Mouse (Mus musculus): Measurements from ENCODE around the gene Dgcr2.

DNA sequence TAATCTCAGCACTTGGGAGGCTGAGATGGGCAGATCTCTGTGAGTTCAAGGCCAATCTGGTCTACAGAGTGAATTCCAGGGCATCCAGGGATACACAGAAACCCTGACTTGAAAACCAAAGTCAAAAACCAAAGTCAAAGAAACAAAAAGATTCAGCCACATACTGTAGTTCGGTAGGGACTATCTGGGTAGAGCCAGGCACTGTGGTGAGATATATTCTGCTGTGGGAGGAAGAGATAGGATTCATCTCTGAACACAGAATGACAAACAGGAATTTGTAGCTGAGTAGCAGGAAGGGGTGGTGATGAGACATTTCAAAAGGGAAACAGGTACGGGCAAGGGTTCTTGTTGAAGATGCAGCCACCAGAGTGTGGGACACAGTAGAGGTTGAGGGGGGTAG, 70.1 kb downstream of the Dgcr2 start:
- TF ChIP-seq CTCF (IDR thresholded peaks at IDR 0.05; ENCODE audit: low read depth) (no peak), EP300 (IDR thresholded peaks at IDR 0.05; ENCODE audit: low read depth) (no peak)
